Mouse (Mus musculus): ENCODE results near the gene Esrrg. TPM values are rescaled to one million over a fixed set of nuclear protein-coding genes. Genes with fewer than 3 reads are reported as not detected.
A peak's percentile ranks its signal among the peaks of the same experiment; 100 is the strongest.

The Esrrg gene
- total and polyA plus RNA-seq, 3 experiments = 0.01 TPM; not detected in 2

- TF ChIP-seq ETS1 (IDR thresholded peaks at IDR 0.05; ENCODE audit: low read depth, low read length) = 0 out of 2 replicates have a peak, but pooled peaks have one; percentile 50
- no peak for TF ChIP-seq ELF1 (IDR thresholded peaks at IDR 0.05; ENCODE audit: low read depth, low read length)
- TF ChIP-seq CHD2 (IDR thresholded peaks at IDR 0.05; ENCODE audit: low read length) = no peak
- no peak for TF ChIP-seq MAFK (IDR thresholded peaks at IDR 0.05; ENCODE audit: borderline replicate concordance, low read depth, low read length)
- no peak for TF ChIP-seq ZC3H11A (IDR thresholded peaks at IDR 0.05; ENCODE audit: low read depth, low read length)
- TF ChIP-seq NELFE (IDR thresholded peaks at IDR 0.05; ENCODE audit: low read depth, low read length) = no peak
- TF ChIP-seq GATA1 (IDR thresholded peaks at IDR 0.05; ENCODE audit: low read depth, low read length) = 0 out of 2 replicates have a peak, but pooled peaks have one; percentile 47
- no peak for TF ChIP-seq MYC (IDR thresholded peaks at IDR 0.05; ENCODE audit: low read depth, low read length)
- TF ChIP-seq MXI1 (IDR thresholded peaks at IDR 0.05; ENCODE audit: low read depth, low read length) = no peak; the same call in 1 of the 2 replicates
- TF ChIP-seq EP300 (IDR thresholded peaks at IDR 0.05; ENCODE audit: low read depth in 1 of 2, low read length in 2 of 2) = peak; percentile 24 to 63; a peak in 3 of 4 replicates
- no peak for TF ChIP-seq KAT2A (conservative IDR thresholded peaks at IDR 0.05; ENCODE audit: low read depth, low read length)
- TF ChIP-seq RAD21 (IDR thresholded peaks at IDR 0.05; ENCODE audit: low read depth, low read length) = no peak
- TF ChIP-seq TAL1 (IDR thresholded peaks at IDR 0.05; ENCODE audit: low read length) = no peak
- TF ChIP-seq E2F4 (IDR thresholded peaks at IDR 0.05; ENCODE audit: borderline replicate concordance, low read depth, low read length) = no peak
- TF ChIP-seq CTCF (IDR thresholded peaks at IDR 0.05 in 2 of 3, conservative IDR thresholded peaks at IDR 0.05 in 1 of 3; ENCODE audit: control insufficient read depth in 1 of 3, insufficient read depth in 1 of 3, low read depth in 2 of 3, low read length in 3 of 3, poor library complexity in 1 of 3, severe bottlenecking in 1 of 3) = no peak
- TF ChIP-seq NRF1 (IDR thresholded peaks at IDR 0.05; ENCODE audit: insufficient read depth, low read depth, low read length, poor library complexity, severe bottlenecking) = no peak
Observed at GRCm38 (mm10) chr1:188158675-188159074, 550.1 kb downstream of the Esrrg start (continued).

GRCm38 (mm10) chr1:188159108-188159507 is 550.5 kb downstream of the Esrrg start:
- peak overlapping the region; percentile 86 for H3K27ac ChIP-seq (ENCODE audit: control insufficient read depth, low read depth, low read length)
- H3K27me3 ChIP-seq (ENCODE audit: control insufficient read depth in 1 of 2, insufficient read depth in 2 of 2, low read length in 2 of 2) = no peaks in the 10 kb centered on the region
- peaks cover 34 to 50% of the 10 kb centered on the region in 2 experiments for H3K4me1 ChIP-seq (ENCODE audit: control insufficient read depth in 1 of 2, insufficient read depth in 2 of 2, low read length in 2 of 2)
- 0 out of 2 replicates have a peak, but pooled peaks have one; percentile 5 for TF ChIP-seq MXI1 (IDR thresholded peaks at IDR 0.05; ENCODE audit: low read depth, low read length)
- TF ChIP-seq EP300 (IDR thresholded peaks at IDR 0.05; ENCODE audit: low read depth in 1 of 2, low read length in 2 of 2) = peak in 1 of 2 experiments; percentile 55; a peak in 2 of 4 replicates
- no peak for TF ChIP-seq ZNF384 (IDR thresholded peaks at IDR 0.05; ENCODE audit: low read depth, low read length)
- TF ChIP-seq MYC (IDR thresholded peaks at IDR 0.05; ENCODE audit: low read depth, low read length) = 0 out of 2 replicates have a peak, but pooled peaks have one; percentile 30
- TF ChIP-seq ETS1 (IDR thresholded peaks at IDR 0.05; ENCODE audit: low read depth, low read length) = peak; percentile 68
- TF ChIP-seq MAX (IDR thresholded peaks at IDR 0.05; ENCODE audit: low read length) = no peak
- TF ChIP-seq GATA1 (IDR thresholded peaks at IDR 0.05; ENCODE audit: low read depth, low read length) = 0 out of 2 replicates have a peak, but pooled peaks have one; percentile 23
- peaks cover 0 to 48% of the 10 kb centered on the region in 2 experiments; a peak in 2 of 4 replicates for H3K36me3 ChIP-seq (ENCODE audit: control insufficient read depth in 1 of 2, insufficient read depth in 2 of 2, low read length in 2 of 2)
- H3K4me3 ChIP-seq (ENCODE audit: control insufficient read depth in 1 of 2, insufficient read depth in 1 of 2, low read depth in 2 of 2, low read length in 2 of 2) = no peak overlapping the region
- DNase-seq (ENCODE audit: low read depth, low spot score) = peak; percentile 68
- H3K9me3 ChIP-seq (replicated peaks; ENCODE audit: insufficient read depth, low read length) = no peaks in the 10 kb centered on the region
- H3K9ac ChIP-seq (ENCODE audit: control insufficient read depth, low read depth, low read length, poor library complexity, severe bottlenecking) = no peak overlapping the region
- H3K79me2 ChIP-seq (ENCODE audit: control insufficient read depth, insufficient read depth, low read length, poor library complexity) = no peaks in the 10 kb centered on the region; the same call in 1 of the 2 replicates
